Mouse (Mus musculus) heart, embryonic 12.5 days (tissue): ENCODE measurements around the gene Irf2bp2. TPM values are rescaled to one million over a fixed set of nuclear protein-coding genes. Genes with fewer than 3 reads are reported as not detected.

ENCODE experiments used
- ATAC-seq: fragments of 200-750 bp; cut with Nextera tagmentation; 2 replicates; pipeline ENCODE4 v1.8.0; 2017; ENCODE audit warnings: moderate TSS enrichment, moderate library complexity; ENCODE audit not compliant: insufficient number of reproducible peaks, low FRiP score
- H3K27ac ChIP-seq: fragments of 300-500 bp; sonication (generic); 2 replicates; pipeline ENCODE4 v1.5.1; 2016; ENCODE audit warnings: mild to moderate bottlenecking, moderate library complexity; ENCODE audit not compliant: poor library complexity, severe bottlenecking
- H3K27me3 ChIP-seq: fragments of 300-500 bp; sonication (generic); replicated peaks from 2 replicates; pipeline ENCODE4 v1.6.1; 2016; ENCODE audit warnings: mild to moderate bottlenecking, moderate library complexity
- H3K36me3 ChIP-seq: fragments of 300-500 bp; sonication (generic); 2 replicates; pipeline ENCODE4 v1.6.1; 2016; ENCODE audit warnings: mild to moderate bottlenecking, moderate library complexity
- H3K4me1 ChIP-seq: fragments of 300-500 bp; sonication (generic); replicated peaks from 2 replicates; pipeline ENCODE4 v1.6.1; 2016; ENCODE audit warnings: mild to moderate bottlenecking
- H3K4me2 ChIP-seq: fragments of 300-500 bp; sonication (generic); 2 replicates; pipeline ENCODE4 v1.6.1; 2016; ENCODE audit warnings: mild to moderate bottlenecking, moderate library complexity
- H3K4me3 ChIP-seq: fragments of 300-500 bp; sonication (generic); 2 replicates; pipeline ENCODE4 v1.5.1; 2016; ENCODE audit warnings: mild to moderate bottlenecking
- H3K9ac ChIP-seq: fragments of 300-500 bp; sonication (generic); 2 replicates; pipeline ENCODE4 v1.6.1; 2016; ENCODE audit warnings: mild to moderate bottlenecking, moderate library complexity
- H3K9me3 ChIP-seq: fragments of 300-500 bp; sonication (generic); replicated peaks from 2 replicates; pipeline ENCODE4 v1.6.1; 2016; ENCODE audit warnings: mild to moderate bottlenecking, moderate library complexity
- WGBS: fragments of 180-500 bp; shearing (Covaris S2); methylation state at CpG from one replicate; pipeline ENCODE4 v1.1.7; 2016; 5-methylcytosine and 5-hydroxymethylcytosine counted together
- polyA plus RNA-seq: library from polyadenylated mRNA; unstranded; fragments of >200 nt; fragmentation: Nextera tagmentation; extraction: Ambion mirVana; gene quantifications from 2 replicates; pipeline ENCODE4 v1.2.1, GENCODE M21; 2016

The Irf2bp2 gene
- polyA plus RNA-seq, 1 experiment from 2014 or later = 8.9 TPM

GRCm38 (mm10) chr8:126592381-126592770 lies 1.4 kb downstream of the Irf2bp2 start:
- WGBS = 0% methylated on average over 41 of the region's 45 CpGs

GRCm38 (mm10) chr8:126591821-126592268 lies 1.9 kb downstream of the Irf2bp2 start:
- Histone ChIP-seq H3K27ac (peak overlapping the region; percentile 100), H3K4me3 (peak overlapping the region; percentile 97), H3K9me3 (no peaks in the 10 kb centered on the region), H3K4me2 (peak overlapping the region; percentile 97), H3K36me3 (peaks cover 34% of the 10 kb centered on the region), H3K27me3 (no peaks in the 10 kb centered on the region), H3K9ac (peak overlapping the region; percentile 100), H3K4me1 (peaks cover 32% of the 10 kb centered on the region)
- ATAC-seq = no peak
- 0% methylated on average over 9 of the region's 9 CpGs for WGBS

More at GRCm38 (mm10) chr8:126592381-126592770, 1.4 kb downstream of the Irf2bp2 start:
- no peaks in the 10 kb centered on the region for H3K27me3 ChIP-seq
- peak overlapping the region; percentile 100 for H3K27ac ChIP-seq
- H3K9ac ChIP-seq = peak overlapping the region; percentile 100
- peaks cover 34% of the 10 kb centered on the region for H3K4me1 ChIP-seq
- no peak for ATAC-seq
- peak overlapping the region; percentile 97 for H3K4me2 ChIP-seq
- H3K36me3 ChIP-seq = peaks cover 31% of the 10 kb centered on the region
- H3K9me3 ChIP-seq = no peaks in the 10 kb centered on the region
- peak overlapping the region; percentile 97 for H3K4me3 ChIP-seq

GRCm38 (mm10) chr8:126591141-126591820 lies 2.5 kb downstream of the Irf2bp2 start:
- H3K4me1 ChIP-seq = peaks cover 31% of the 10 kb centered on the region
- ATAC-seq = no peak
- peaks cover 38% of the 10 kb centered on the region for H3K36me3 ChIP-seq

GRCm38 (mm10) chr8:126590599-126590998 lies 3.2 kb downstream of the Irf2bp2 start:
- H3K4me2 ChIP-seq = peak overlapping the region; percentile 97
- no peaks in the 10 kb centered on the region for H3K27me3 ChIP-seq
- 21% methylated on average over 4 of the region's 4 CpGs for WGBS
- H3K9ac ChIP-seq = peak overlapping the region; percentile 96
- peak overlapping the region; percentile 94 for H3K27ac ChIP-seq
- H3K4me1 ChIP-seq = peaks cover 31% of the 10 kb centered on the region
- peak overlapping the region; percentile 97 for H3K4me3 ChIP-seq
- H3K36me3 ChIP-seq = peaks cover 42% of the 10 kb centered on the region
- ATAC-seq = no peak
- no peaks in the 10 kb centered on the region for H3K9me3 ChIP-seq

More at GRCm38 (mm10) chr8:126591141-126591820, 2.5 kb downstream of the Irf2bp2 start:
- peak overlapping the region; percentile 97 for H3K4me3 ChIP-seq
- no peaks in the 10 kb centered on the region for H3K9me3 ChIP-seq
- H3K27ac ChIP-seq = peak overlapping the region; percentile 100
- no peaks in the 10 kb centered on the region for H3K27me3 ChIP-seq
- peak overlapping the region; percentile 100 for H3K9ac ChIP-seq
- WGBS = 2% methylated on average over 20 of the region's 20 CpGs
- peak overlapping the region; percentile 97 for H3K4me2 ChIP-seq

- peaks cover 31% of the 10 kb centered on the region for H3K4me1 ChIP-seq
- no peaks in the 10 kb centered on the region for H3K9me3 ChIP-seq
- WGBS = 3% methylated on average over 14 of the region's 14 CpGs
These were observed 3.7 kb downstream of the Irf2bp2 start for GRCm38 (mm10) chr8:126590024-126590529.

GRCm38 (mm10) chr8:126589507-126590023 lies 4.2 kb downstream of the Irf2bp2 start:
- no peaks in the 10 kb centered on the region for H3K9me3 ChIP-seq
- H3K9ac ChIP-seq = peak overlapping the region; percentile 96
- H3K4me3 ChIP-seq = peak overlapping the region; percentile 97
- peaks cover 43% of the 10 kb centered on the region for H3K36me3 ChIP-seq
- 0% methylated on average over 1 of the region's 1 CpGs for WGBS
- H3K27ac ChIP-seq = peak overlapping the region; percentile 94
- peak overlapping the region; percentile 97 for H3K4me2 ChIP-seq
- no peak for ATAC-seq
- H3K27me3 ChIP-seq = no peaks in the 10 kb centered on the region
- H3K4me1 ChIP-seq = peaks cover 32% of the 10 kb centered on the region

More at GRCm38 (mm10) chr8:126590024-126590529, 3.7 kb downstream of the Irf2bp2 start:
- H3K9ac ChIP-seq = peak overlapping the region; percentile 96
- peak overlapping the region; percentile 97 for H3K4me3 ChIP-seq
- no peak for ATAC-seq
- H3K27ac ChIP-seq = peak overlapping the region; percentile 94
- no peaks in the 10 kb centered on the region for H3K27me3 ChIP-seq
- peak overlapping the region; percentile 97 for H3K4me2 ChIP-seq
- H3K36me3 ChIP-seq = peaks cover 43% of the 10 kb centered on the region

GRCm38 (mm10) chr8:126588636-126589506 lies 4.9 kb downstream of the Irf2bp2 start:
- Histone ChIP-seq H3K4me2 (peak overlapping the region; percentile 97), H3K27ac (peak overlapping the region; percentile 94), H3K4me1 (peaks cover 38% of the 10 kb centered on the region), H3K4me3 (peak overlapping the region; percentile 97), H3K9me3 (no peaks in the 10 kb centered on the region), H3K9ac (peak overlapping the region; percentile 84), H3K36me3 (peaks cover 43% of the 10 kb centered on the region), H3K27me3 (no peaks in the 10 kb centered on the region)
- ATAC-seq = no peak
- WGBS = 3% methylated on average over 11 of the region's 11 CpGs

- Histone ChIP-seq H3K9me3 (no peaks in the 10 kb centered on the region), H3K4me2 (peak overlapping the region; percentile 97), H3K4me1 (peaks cover 42% of the 10 kb centered on the region), H3K27ac (peak overlapping the region; percentile 89), H3K9ac (peak overlapping the region; percentile 84), H3K36me3 (peaks cover 43% of the 10 kb centered on the region), H3K27me3 (no peaks in the 10 kb centered on the region), H3K4me3 (peak overlapping the region; percentile 97)
- WGBS = 20% methylated on average over 10 of the region's 10 CpGs
- no peak for ATAC-seq
These were observed 5.8 kb downstream of the Irf2bp2 start for GRCm38 (mm10) chr8:126587836-126588503.

GRCm38 (mm10) chr8:126586599-126587577 lies 6.9 kb downstream of the Irf2bp2 start:
- 66% methylated on average over 10 of the region's 10 CpGs for WGBS
- peak overlapping the region; percentile 6 for H3K9ac ChIP-seq
- H3K36me3 ChIP-seq = peaks cover 34% of the 10 kb centered on the region
- peak overlapping the region; percentile 64 for H3K27ac ChIP-seq
- H3K27me3 ChIP-seq = no peaks in the 10 kb centered on the region
- H3K4me1 ChIP-seq = peaks cover 48% of the 10 kb centered on the region
- peak overlapping the region; percentile 44 for H3K4me2 ChIP-seq
- no peaks in the 10 kb centered on the region for H3K9me3 ChIP-seq
- peak overlapping the region; percentile 50 for H3K4me3 ChIP-seq
- ATAC-seq = no peak
